Mouse (Mus musculus) forebrain, embryonic 13.5 days (tissue): ENCODE measurements at regions not wholly inside any gene's neighbourhood (a gene's known extent, or its start where the extent isn't known, plus 50 kb on each side); places are given as distances from the start of the nearest gene placed in this dataset.

Experiments
- ATAC-seq: fragments of 200-750 bp; cut with Nextera tagmentation; 2 replicates; pipeline ENCODE4 v1.8.0; 2017
- H3K27ac ChIP-seq: fragments of 300-500 bp; sonication (generic); 2 replicates; pipeline ENCODE4 v1.5.1; 2015; ENCODE audit warnings: inconsistent platforms, mild to moderate bottlenecking, moderate library complexity
- H3K27me3 ChIP-seq: fragments of 300-500 bp; sonication (generic); 2 replicates; pipeline ENCODE4 v1.6.1; 2015; ENCODE audit warnings: mild to moderate bottlenecking, inconsistent platforms
- H3K36me3 ChIP-seq: fragments of 300-500 bp; sonication (generic); 2 replicates; pipeline ENCODE4 v1.6.1; 2015; ENCODE audit warnings: mild to moderate bottlenecking, inconsistent platforms; ENCODE audit not compliant: poor library complexity, severe bottlenecking
- H3K4me1 ChIP-seq: fragments of 300-500 bp; sonication (generic); 2 replicates; pipeline ENCODE4 v1.6.1; 2015; ENCODE audit warnings: inconsistent platforms
- H3K4me2 ChIP-seq: fragments of 300-500 bp; sonication (generic); 2 replicates; pipeline ENCODE4 v1.6.1; 2015; ENCODE audit warnings: inconsistent platforms, mild to moderate bottlenecking, moderate library complexity
- H3K4me3 ChIP-seq: fragments of 300-500 bp; sonication (generic); 2 replicates; pipeline ENCODE4 v1.5.1; 2015; ENCODE audit warnings: mild to moderate bottlenecking, inconsistent platforms
- H3K9ac ChIP-seq: fragments of 300-500 bp; sonication (generic); 2 replicates; pipeline ENCODE4 v1.6.1; 2015; ENCODE audit warnings: mild to moderate bottlenecking, inconsistent platforms
- H3K9me3 ChIP-seq: fragments of 300-500 bp; sonication (generic); replicated peaks from 2 replicates; pipeline ENCODE4 v1.6.1; 2016; ENCODE audit warnings: inconsistent platforms
- WGBS: fragments of 180-500 bp; shearing (Covaris S2); methylation state at CpG from one replicate; pipeline ENCODE4 v1.1.7; 2015; 5-methylcytosine and 5-hydroxymethylcytosine counted together

DNA sequence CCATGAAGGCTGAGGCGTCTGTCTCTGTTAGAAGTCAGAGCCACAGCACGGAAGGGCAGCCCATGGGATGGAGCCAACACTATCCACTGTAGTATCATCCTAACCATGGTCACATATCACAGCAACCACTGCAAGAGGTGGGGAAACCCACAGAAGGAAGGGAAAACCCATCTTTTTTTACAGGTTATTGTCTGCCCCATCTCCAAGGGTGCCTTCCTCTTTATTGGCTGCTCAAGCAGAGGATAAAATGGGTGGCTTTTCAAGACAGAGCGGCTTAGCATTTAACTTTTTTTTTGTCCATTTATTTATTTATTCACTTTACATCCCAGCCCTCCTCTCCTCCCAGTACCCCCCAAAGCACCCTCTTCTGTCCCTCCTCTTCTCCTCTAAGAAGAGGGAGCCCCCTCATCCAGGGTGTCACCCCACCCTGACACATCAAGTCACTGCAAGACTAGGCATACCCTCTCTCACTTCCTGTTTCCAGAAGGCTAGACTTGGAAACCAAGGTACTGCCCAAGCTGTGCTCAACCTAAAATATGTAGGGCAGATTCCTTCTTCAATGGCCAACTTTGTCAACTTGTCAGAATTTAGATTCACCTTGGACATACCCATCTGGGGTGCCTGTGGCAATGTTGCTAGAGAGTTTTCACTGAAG, 51.1 kb upstream of the Egr2 start:
- Histone ChIP-seq H3K27ac (no peak overlapping the region), H3K36me3 (no peaks in the 10 kb centered on the region), H3K9ac (no peak overlapping the region), H3K4me3 (no peak overlapping the region), H3K9me3 (peaks cover 7% of the 10 kb centered on the region), H3K4me2 (no peak overlapping the region), H3K4me1 (no peaks in the 10 kb centered on the region), H3K27me3 (0 out of 2 replicates have a peak, but pooled peaks cover 2% of the 10 kb centered on the region)
- ATAC-seq = no peak
- 85% methylated on average over 3 of the region's 3 CpGs for WGBS
